Mouse (Mus musculus) liver, embryonic 13.5 days (tissue): ENCODE data around the gene Atg3. TPM values are rescaled to one million over a fixed set of nuclear protein-coding genes. Genes with fewer than 3 reads are reported as not detected.

Experiments
- ATAC-seq: fragments of 200-750 bp; cut with Nextera tagmentation; 2 replicates; pipeline ENCODE4 v1.8.0; 2017; ENCODE audit warnings: low read depth, mild to moderate bottlenecking, moderate number of reproducible peaks, moderate library complexity
- DNase-seq: peaks from one replicate; pipeline ENCODE4 v3.0.0; 2022
- H3K27ac ChIP-seq: fragments of 300-500 bp; sonication (generic); 2 replicates; pipeline ENCODE4 v1.5.1; 2015; ENCODE audit warnings: moderate library complexity, mild to moderate bottlenecking, inconsistent platforms
- H3K27me3 ChIP-seq: fragments of 300-500 bp; sonication (generic); 2 replicates; pipeline ENCODE4 v1.6.1; 2015; ENCODE audit warnings: mild to moderate bottlenecking, inconsistent platforms
- H3K36me3 ChIP-seq: fragments of 300-500 bp; sonication (generic); 2 replicates; pipeline ENCODE4 v1.6.1; 2015; ENCODE audit warnings: mild to moderate bottlenecking, inconsistent platforms
- H3K4me1 ChIP-seq: fragments of 300-500 bp; sonication (generic); replicated peaks from 2 replicates; pipeline ENCODE4 v1.6.1; 2015; ENCODE audit warnings: inconsistent platforms
- H3K4me2 ChIP-seq: fragments of 300-500 bp; sonication (generic); 2 replicates; pipeline ENCODE4 v1.6.1; 2015; ENCODE audit warnings: inconsistent platforms, mild to moderate bottlenecking, moderate library complexity
- H3K4me3 ChIP-seq: fragments of 300-500 bp; sonication (generic); replicated peaks from 2 replicates; pipeline ENCODE4 v1.5.1; 2015; ENCODE audit warnings: mild to moderate bottlenecking, inconsistent platforms
- H3K9ac ChIP-seq: fragments of 300-500 bp; sonication (generic); 2 replicates; pipeline ENCODE4 v1.6.1; 2015; ENCODE audit warnings: mild to moderate bottlenecking, inconsistent platforms
- H3K9me3 ChIP-seq: fragments of 300-500 bp; sonication (generic); replicated peaks from 2 replicates; pipeline ENCODE4 v1.6.1; 2016; ENCODE audit warnings: inconsistent platforms
- WGBS: fragments of 180-500 bp; shearing (Covaris S2); methylation state at CpG from one replicate; pipeline ENCODE4 v1.1.7; 2015; ENCODE audit not compliant: insufficient replicate concordance; 5-methylcytosine and 5-hydroxymethylcytosine counted together
- polyA plus RNA-seq: library from polyadenylated mRNA; unstranded; fragments of >200 nt; fragmentation: Nextera tagmentation; extraction: Ambion mirVana; gene quantifications from 2 replicates; pipeline ENCODE4 v1.2.1, GENCODE M21; 2015

The Atg3 gene
- polyA plus RNA-seq, 1 experiment from 2014 or later = 22.2 TPM

GRCm38 (mm10) chr16:45204859-45205670 lies 46.5 kb downstream of the Atg3 start:
- DNase-seq = no peak
- 42% methylated on average over 12 of the region's 12 CpGs for WGBS
- no peaks in the 10 kb centered on the region for H3K27me3 ChIP-seq
- no peaks in the 10 kb centered on the region for H3K36me3 ChIP-seq
- no peak overlapping the region for H3K4me2 ChIP-seq
- H3K27ac ChIP-seq = no peak overlapping the region
- no peaks in the 10 kb centered on the region for H3K4me1 ChIP-seq
- no peak overlapping the region for H3K4me3 ChIP-seq
- ATAC-seq = no peak
- H3K9ac ChIP-seq = no peak overlapping the region
- no peaks in the 10 kb centered on the region for H3K9me3 ChIP-seq

GRCm38 (mm10) chr16:45222016-45222415 lies 63.4 kb downstream of the Atg3 start:
- Histone ChIP-seq H3K4me2 (no peak overlapping the region), H3K27me3 (no peaks in the 10 kb centered on the region), H3K9ac (no peak overlapping the region), H3K9me3 (no peaks in the 10 kb centered on the region), H3K36me3 (no peaks in the 10 kb centered on the region), H3K4me3 (no peak overlapping the region), H3K4me1 (no peaks in the 10 kb centered on the region), H3K27ac (no peak overlapping the region)
- WGBS = 56% methylated on average over 2 of the region's 2 CpGs
- ATAC-seq = no peak
- DNase-seq = no peak

- Histone ChIP-seq H3K4me1 (no peaks in the 10 kb centered on the region), H3K27ac (no peak overlapping the region), H3K9ac (no peak overlapping the region), H3K36me3 (no peaks in the 10 kb centered on the region), H3K4me3 (no peak overlapping the region), H3K4me2 (no peak overlapping the region), H3K9me3 (no peaks in the 10 kb centered on the region), H3K27me3 (no peaks in the 10 kb centered on the region)
- DNase-seq = no peak
- WGBS = 35% methylated on average over 3 of the region's 3 CpGs
- no peak for ATAC-seq
Measured at GRCm38 (mm10) chr16:45222771-45223170, 64.2 kb downstream of the Atg3 start.

- H3K27me3 ChIP-seq = no peaks in the 10 kb centered on the region
- H3K36me3 ChIP-seq = no peaks in the 10 kb centered on the region
- no peak within 1 kb of the TSS for H3K9ac ChIP-seq
- 32% methylated on average over 10 of the region's 10 CpGs for WGBS
- no peak within 1 kb of the TSS for H3K4me2 ChIP-seq
- no peak within 1 kb of the TSS for H3K4me3 ChIP-seq
- no peaks in the 10 kb centered on the region for H3K9me3 ChIP-seq
- ATAC-seq (no peak), DNase-seq (no peak)
- H3K4me1 ChIP-seq = no peaks in the 10 kb centered on the region
- H3K27ac ChIP-seq = no peak within 1 kb of the TSS
Measured at GRCm38 (mm10) chr16:45223648-45224388, 65.2 kb downstream of the Atg3 start, which contains the start of gene Btla. Gene Btla (plus strand): TSS chr16:45224315.

- Histone ChIP-seq H3K27ac (no peak overlapping the region), H3K36me3 (no peaks in the 10 kb centered on the region), H3K9me3 (no peaks in the 10 kb centered on the region), H3K4me3 (no peak overlapping the region), H3K4me2 (no peak overlapping the region), H3K4me1 (no peaks in the 10 kb centered on the region), H3K27me3 (no peaks in the 10 kb centered on the region), H3K9ac (no peak overlapping the region)
- DNase-seq = no peak
- WGBS = 48% methylated on average over 4 of the region's 4 CpGs
- no peak for ATAC-seq
Measured at GRCm38 (mm10) chr16:45224431-45225008, 65.9 kb downstream of the Atg3 start.

GRCm38 (mm10) chr16:45227002-45227401 lies 68.4 kb downstream of the Atg3 start:
- no peak for ATAC-seq
- no peak overlapping the region for H3K4me2 ChIP-seq
- no peak overlapping the region for H3K27ac ChIP-seq
- 55% methylated on average over 1 of the region's 1 CpGs for WGBS
- H3K9me3 ChIP-seq = no peaks in the 10 kb centered on the region
- H3K9ac ChIP-seq = no peak overlapping the region
- no peak for DNase-seq
- H3K27me3 ChIP-seq = no peaks in the 10 kb centered on the region
- H3K4me3 ChIP-seq = no peak overlapping the region
- H3K36me3 ChIP-seq = no peaks in the 10 kb centered on the region
- H3K4me1 ChIP-seq = no peaks in the 10 kb centered on the region

- Histone ChIP-seq H3K9me3 (no peaks in the 10 kb centered on the region), H3K27ac (no peak overlapping the region), H3K36me3 (no peaks in the 10 kb centered on the region), H3K27me3 (no peaks in the 10 kb centered on the region), H3K4me2 (no peak overlapping the region), H3K4me3 (no peak overlapping the region), H3K9ac (no peak overlapping the region), H3K4me1 (no peaks in the 10 kb centered on the region)
- WGBS = 58% methylated on average over 1 of the region's 1 CpGs
- DNase-seq = no peak
- no peak for ATAC-seq
Measured at GRCm38 (mm10) chr16:45231296-45231695, 72.7 kb downstream of the Atg3 start.

- no peaks in the 10 kb centered on the region for H3K27me3 ChIP-seq
- H3K4me3 ChIP-seq = no peak overlapping the region
- H3K4me2 ChIP-seq = no peak overlapping the region
- no peaks in the 10 kb centered on the region for H3K9me3 ChIP-seq
- no peak overlapping the region for H3K27ac ChIP-seq
- ATAC-seq = no peak
- no peaks in the 10 kb centered on the region for H3K36me3 ChIP-seq
- no peak for DNase-seq
- WGBS = 56% methylated on average over 3 of the region's 3 CpGs
- no peak overlapping the region for H3K9ac ChIP-seq
- no peaks in the 10 kb centered on the region for H3K4me1 ChIP-seq
Measured at GRCm38 (mm10) chr16:45233007-45233406, 74.4 kb downstream of the Atg3 start.

Other genes starting within 250 kb of the Atg3 start
- 0.68 and 0.97 TPM in 2 replicates for gene Cd200r3, start 215.1 kb upstream of the Atg3 start, polyA plus RNA-seq
- gene Ccdc80, start 65.4 kb upstream of the Atg3 start, polyA plus RNA-seq = 7.5 and 10.7 TPM in 2 replicates
- 6.0 and 6.8 TPM in 2 replicates for gene Slc35a5, start 79 bp upstream of the Atg3 start, polyA plus RNA-seq
- gene Btla, start 65.5 kb downstream of the Atg3 start, polyA plus RNA-seq = 0.27 and 0.68 TPM in 2 replicates